In the genomic region with DNA sequence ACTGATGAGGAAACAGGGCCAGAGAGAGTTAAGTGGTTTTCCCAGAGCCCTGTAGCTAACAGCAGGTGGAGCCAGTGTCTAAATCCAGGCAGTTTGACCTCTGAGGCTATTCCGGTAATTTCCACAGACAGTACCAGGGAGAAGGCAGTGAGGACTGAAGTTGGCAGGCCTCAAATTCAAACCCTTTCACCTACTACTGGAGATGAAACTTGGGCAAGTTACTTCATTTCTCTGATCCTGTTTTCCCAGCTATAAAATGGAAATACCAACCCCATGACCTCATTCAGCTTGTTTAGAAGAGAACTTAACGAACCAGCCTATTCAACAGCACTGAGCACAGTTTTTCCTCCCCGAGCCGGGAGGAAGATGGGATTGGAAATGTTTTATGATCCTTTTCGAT, we compare ENCODE assay signal across 8 mouse cellular contexts. TPM values are rescaled to one million over a fixed set of nuclear protein-coding genes. Genes with fewer than 3 reads are reported as not detected.
DNase-seq lines count a peak whose midpoint lies in the region; ATAC-seq and TF ChIP-seq lines count a peak whose summit lies in the region.

No protein-coding gene starts in this region.

- peaks cover 21% of the 10 kb centered on the region for H3K36me3 ChIP-seq in C2C12 (ENCODE audit: control insufficient read depth, insufficient read depth)
- H3K36me3 ChIP-seq in forebrain, embryonic 11.5 days (ENCODE audit: control insufficient read depth, insufficient read depth, low read length) = no peaks in the 10 kb centered on the region
- no peaks in the 10 kb centered on the region for H3K36me3 ChIP-seq in heart, postnatal 0 days (replicated peaks; ENCODE audit: control insufficient read depth, insufficient read depth, low read length)
- no peaks in the 10 kb centered on the region for H3K36me3 ChIP-seq in stomach, embryonic 15.5 days

- H3ac ChIP-seq in C2C12 (ENCODE audit: control insufficient read depth, insufficient read length, low read depth) = no peak overlapping the region

- ATAC-seq in forebrain, embryonic 11.5 days (replicated peaks; ENCODE audit: low FRiP score) = peak; percentile 68
- peak; percentile 79 for ATAC-seq in heart, postnatal 0 days (ENCODE audit: insufficient read depth, low read depth)
- ATAC-seq in megakaryocyte progenitor cell, adult 5-6 weeks (replicated peaks; ENCODE audit: poor library complexity) = peak; percentile 63
- ATAC-seq in stomach, embryonic 15.5 days (ENCODE audit: insufficient read depth, low FRiP score, low read depth) = no peak

- peak; percentile 78 for DNase-seq in adrenal gland, adult 2 months
- DNase-seq in forebrain, embryonic 11.5 days (ENCODE audit: low spot score) = peak; percentile 61
- DNase-seq in heart, postnatal 0 days (ENCODE audit: low spot score) = peak; percentile 88
- DNase-seq in kidney, postnatal 14 days = peak; percentile 77
- DNase-seq in thymus, postnatal 10 days (ENCODE audit: low spot score in 2 of 2) = no peak

- peaks cover 47% of the 10 kb centered on the region for H3K79me2 ChIP-seq in C2C12 (ENCODE audit: control insufficient read depth, insufficient read depth)

- 7% methylated on average over 5 of the region's 5 CpGs for WGBS in forebrain, embryonic 11.5 days
- 18% methylated on average over 5 of the region's 5 CpGs for WGBS in heart, postnatal 0 days
- 22% methylated on average over 5 of the region's 5 CpGs for WGBS in stomach, embryonic 15.5 days

- H3K27me3 ChIP-seq in C2C12 (ENCODE audit: control insufficient read depth, insufficient read depth, insufficient read length) = no peaks in the 10 kb centered on the region
- H3K27me3 ChIP-seq in forebrain, embryonic 11.5 days (ENCODE audit: control insufficient read depth, insufficient read depth, low read length) = no peaks in the 10 kb centered on the region
- no peaks in the 10 kb centered on the region for H3K27me3 ChIP-seq in heart, postnatal 0 days (ENCODE audit: control insufficient read depth, insufficient read depth, low read length)
- H3K27me3 ChIP-seq in stomach, embryonic 15.5 days (replicated peaks) = no peaks in the 10 kb centered on the region

- H3K79me3 ChIP-seq in C2C12 (ENCODE audit: low read depth) = peaks cover 10% of the 10 kb centered on the region

- no peak overlapping the region for H3K4me3 ChIP-seq in C2C12 (ENCODE audit: insufficient read depth, poor library complexity, severe bottlenecking)
- no peak overlapping the region for H3K4me3 ChIP-seq in forebrain, embryonic 11.5 days (ENCODE audit: low read depth, low read length)
- H3K4me3 ChIP-seq in heart, postnatal 0 days (ENCODE audit: low read depth, low read length) = 0 out of 2 replicates have a peak overlapping the region, but pooled peaks have one; percentile 18
- no peak overlapping the region for H3K4me3 ChIP-seq in stomach, embryonic 15.5 days (replicated peaks)

- H3K27ac ChIP-seq in forebrain, embryonic 11.5 days (ENCODE audit: low read depth, low read length) = peak overlapping the region; percentile 87
- H3K27ac ChIP-seq in heart, postnatal 0 days (ENCODE audit: low read depth) = peak overlapping the region; percentile 65
- H3K27ac ChIP-seq in stomach, embryonic 15.5 days = peak overlapping the region; percentile 80

- TF ChIP-seq EP300 in heart, postnatal 0 days (IDR thresholded peaks at IDR 0.05; ENCODE audit: low read depth) = 0 out of 2 replicates have a peak, but pooled peaks have one; percentile 16

- no peak overlapping the region; the same call in 1 of the 2 replicates for H3K9ac ChIP-seq in forebrain, embryonic 11.5 days (ENCODE audit: low read length)
- peak overlapping the region; percentile 34; the same call in 1 of the 2 replicates for H3K9ac ChIP-seq in heart, postnatal 0 days (replicated peaks; ENCODE audit: low read depth, low read length)
- no peak overlapping the region for H3K9ac ChIP-seq in stomach, embryonic 15.5 days

- TF ChIP-seq CTCF in C2C12 (IDR thresholded peaks at IDR 0.05; ENCODE audit: control insufficient read depth, insufficient read depth, insufficient read length) = peak; percentile 39
- peak; percentile 86 for TF ChIP-seq CTCF in heart, postnatal 0 days (IDR thresholded peaks at IDR 0.05; ENCODE audit: low read depth)

- no peaks in the 10 kb centered on the region for H3K9me3 ChIP-seq in forebrain, embryonic 11.5 days (ENCODE audit: control insufficient read depth, low read length)
- H3K9me3 ChIP-seq in heart, postnatal 0 days (replicated peaks; ENCODE audit: control insufficient read depth, low read length) = no peaks in the 10 kb centered on the region
- no peaks in the 10 kb centered on the region for H3K9me3 ChIP-seq in stomach, embryonic 15.5 days

- peaks cover 16% of the 10 kb centered on the region for H3K4me1 ChIP-seq in forebrain, embryonic 11.5 days (replicated peaks; ENCODE audit: control insufficient read depth, insufficient read depth, low read length)
- peaks cover 17% of the 10 kb centered on the region for H3K4me1 ChIP-seq in heart, postnatal 0 days (ENCODE audit: control insufficient read depth, insufficient read depth)
- H3K4me1 ChIP-seq in stomach, embryonic 15.5 days = peaks cover 12% of the 10 kb centered on the region; the same call in 1 of the 2 replicates

- no peak overlapping the region for H3K4me2 ChIP-seq in forebrain, embryonic 11.5 days (ENCODE audit: low read depth, low read length, severe bottlenecking)
- peak overlapping the region; percentile 58; the same call in 1 of the 2 replicates for H3K4me2 ChIP-seq in heart, postnatal 0 days (ENCODE audit: low read depth, low read length)
- peak overlapping the region; percentile 48 for H3K4me2 ChIP-seq in stomach, embryonic 15.5 days

TF ChIP-seq in C2C12, 6 proteins besides CTCF, POLR2A, EP300 and RAD21:
- no peak for TF ChIP-seq USF1 (IDR thresholded peaks at IDR 0.05; ENCODE audit: low read depth)
- no peak for TF ChIP-seq MYOG (IDR thresholded peaks at IDR 0.05; ENCODE audit: control insufficient read depth, extremely low read depth, insufficient read length)
- TF ChIP-seq MAX (IDR thresholded peaks at IDR 0.05) = no peak
- no peak for TF ChIP-seq MYOD1 (IDR thresholded peaks at IDR 0.05; ENCODE audit: control insufficient read depth, insufficient read length, low read depth)
- TF ChIP-seq CEBPB (IDR thresholded peaks at IDR 0.05; ENCODE audit: low read depth) = no peak
TF ChIP-seq in C2C12: peak in this region for 0.

RNA-seq across cellular contexts. Expression of a gene that starts 45.2 kb away (rescaled TPM):
- polyA plus RNA-seq in C2C12 (2012; fragmentation: generic; extraction: Trizol) = 0.33 TPM
- 1 to 10 TPM in 1 of 2 experiments, under 1 TPM in 1; 0.86 to 1.5 TPM for total RNA-seq in adrenal gland, adult 2 months (2021)
- 0.27 and 0.36 TPM in 2 replicates for polyA plus RNA-seq in adrenal gland, adult 2 months (2012; rRNA removed)
- 0.20 TPM in 1 of 2 replicates, not detected in the other for polyA plus RNA-seq in forebrain, embryonic 11.5 days (2014; fragmentation: Nextera tagmentation; extraction: Ambion mirVana)
- 0.92 TPM in 1 of 2 replicates, not detected in the other for total RNA-seq in heart, postnatal 0 days (2014; rRNA removed; ENCODE audit: low replicate concordance)
- 0.73 and 1.2 TPM in 2 replicates for polyA plus RNA-seq in heart, postnatal 0 days (2015; fragmentation: Nextera tagmentation; extraction: Ambion mirVana)
- not detected in 2 replicates for total RNA-seq in megakaryocyte progenitor cell, adult 5-6 weeks (2015)
- not detected in 2 replicates for total RNA-seq in megakaryocyte progenitor cell, adult 5-6 weeks (2017)
- polyA plus RNA-seq in stomach, embryonic 15.5 days (2015; fragmentation: Nextera tagmentation; extraction: Ambion mirVana) = 23.4 and 29.7 TPM in 2 replicates

Comparison
In these comparisons a context has a peak if more than half of its experiments do, and no peak if none do; other contexts are left out.
1. DNase-seq: peak in adrenal gland, adult 2 months (single experiment), forebrain, embryonic 11.5 days (single experiment), heart, postnatal 0 days (single experiment) and kidney, postnatal 14 days (single experiment); none in thymus, postnatal 10 days (0 of 2).
2. RNA of a gene that starts 45.2 kb away (polyA plus RNA-seq): 23.4 to 29.7 TPM in stomach, embryonic 15.5 days; 0.73 to 1.2 TPM in heart, postnatal 0 days, 0.33 TPM in C2C12 (single experiment), 0.27 to 0.36 TPM in adrenal gland, adult 2 months and 0.20 TPM in forebrain, embryonic 11.5 days; every median in the first group is over 10 times any median in the second.
3. Peak in every context shown above with its lines, with median percentiles within 50 percentile points of each other: H3K27ac ChIP-seq.